Mouse (Mus musculus): Measurements from ENCODE around the gene Copg1. TPM values are rescaled to one million over a fixed set of nuclear protein-coding genes. Genes with fewer than 3 reads are reported as not detected.

Gene Copg1
- 31.1 TPM for polyA plus RNA-seq (2014; fragmentation: Illumina TruSeq; extraction: RNeasy Lipid Tissue Mini Kit (QIAGEN cat#74804); ENCODE audit: low read depth, low replicate concordance)

DNA sequence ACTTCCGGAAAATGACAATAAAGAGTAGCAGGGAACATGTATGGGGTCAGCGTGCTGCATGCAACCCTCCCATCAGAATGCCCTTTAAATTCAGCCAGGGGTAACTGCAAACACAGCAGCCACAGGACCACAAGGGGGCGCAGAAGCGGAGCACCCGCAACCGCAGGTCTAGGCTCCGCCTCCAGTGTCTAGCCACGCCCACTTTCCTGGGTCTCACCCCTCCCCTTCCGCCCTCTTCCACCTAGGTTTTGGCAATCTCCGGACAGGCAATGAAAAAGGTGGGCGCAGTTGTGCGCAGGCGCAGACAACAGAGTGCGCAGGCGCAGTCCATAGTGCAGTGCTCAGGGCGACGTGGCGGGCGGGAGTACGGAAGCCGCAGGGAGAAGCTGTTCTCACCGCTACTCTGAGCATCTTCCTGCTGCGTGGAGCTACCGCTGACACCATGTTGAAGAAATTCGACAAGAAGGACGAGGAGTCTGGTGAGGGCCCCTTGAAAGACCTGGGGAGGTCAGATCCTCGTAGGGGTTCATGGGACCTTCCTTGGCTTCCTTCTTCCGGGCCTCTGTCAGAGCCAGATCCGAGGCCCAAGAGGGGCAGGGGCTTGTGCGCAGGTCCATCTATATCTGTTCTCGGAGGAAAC lies at the start of gene Copg1:
Gene Copg1, plus strand, starts transcription at position 221 of the 640 bp plus-strand sequence.

DNA sequence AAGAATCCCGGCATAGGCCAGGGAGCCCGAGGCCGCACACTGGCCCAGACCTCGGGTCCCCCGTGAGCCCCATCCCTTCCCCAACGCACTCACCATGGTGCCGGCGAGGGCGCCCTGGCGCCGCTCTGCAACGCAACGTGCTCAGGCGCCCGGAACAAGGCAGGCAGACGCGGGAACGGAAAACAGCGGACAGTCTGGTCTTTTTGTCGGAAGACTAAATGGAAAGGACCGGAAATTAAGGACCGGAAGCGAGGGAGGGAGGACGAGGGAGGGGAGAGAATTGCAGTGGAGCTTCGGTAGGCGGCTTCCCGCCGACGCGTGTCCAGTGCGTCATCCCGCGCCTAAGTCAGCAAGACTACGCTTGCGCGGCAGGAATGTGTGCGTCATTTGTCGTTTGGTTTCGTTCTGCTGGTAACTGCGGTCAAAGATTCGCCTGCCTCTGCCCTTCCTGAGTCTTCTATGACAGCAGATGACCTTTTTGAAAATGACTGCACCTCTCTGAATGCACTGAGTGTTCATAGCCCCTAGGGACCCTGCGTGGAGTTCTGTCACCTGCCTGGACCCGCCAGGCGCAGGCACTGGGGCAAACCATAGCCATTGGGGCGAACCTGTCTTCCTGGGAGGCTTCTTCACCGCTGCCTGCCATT lies 48.9 kb upstream of the Copg1 start, which contains the start of gene Isy1:
Gene Isy1, minus strand, starts transcription at position 248 of the 647 bp plus-strand sequence.

DNA sequence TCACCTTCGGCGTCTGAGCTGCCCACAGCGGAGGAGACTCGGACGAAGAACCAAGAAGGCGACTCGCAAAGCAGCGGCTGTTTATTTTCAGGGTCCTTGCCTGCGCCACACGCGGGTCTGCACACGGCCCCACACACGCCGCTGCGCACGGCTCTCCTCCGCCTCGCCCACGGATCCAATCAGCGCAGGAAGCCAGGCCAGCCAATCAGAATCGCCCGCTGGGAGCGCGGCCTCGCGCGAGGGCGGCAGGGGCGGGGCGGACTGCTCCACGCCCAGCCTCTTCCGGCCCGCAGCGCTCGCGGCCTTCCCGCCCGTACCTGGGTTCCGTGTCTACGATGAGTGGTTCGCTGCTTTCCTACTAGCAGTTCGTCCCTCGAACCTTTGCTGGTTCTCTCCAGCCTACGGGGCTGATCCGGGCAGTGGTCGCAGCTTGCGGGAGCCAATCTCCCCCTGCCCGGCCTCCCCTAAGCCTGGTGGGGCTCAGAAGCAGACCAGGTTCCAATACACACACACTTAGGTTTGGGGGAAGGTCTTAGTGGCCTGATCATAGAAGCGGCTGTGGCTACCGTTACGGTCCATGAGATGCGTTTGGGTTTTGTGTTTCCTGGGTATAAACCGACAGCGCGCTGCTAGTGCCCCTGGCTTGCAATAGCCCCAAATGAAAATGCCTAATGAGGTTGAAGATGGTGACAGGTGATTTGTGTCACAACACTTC lies 36.6 kb upstream of the Copg1 start, which contains the start of gene Cnbp:
Gene Cnbp, minus strand, starts transcription at position 207 of the 715 bp plus-strand sequence.

DNA sequence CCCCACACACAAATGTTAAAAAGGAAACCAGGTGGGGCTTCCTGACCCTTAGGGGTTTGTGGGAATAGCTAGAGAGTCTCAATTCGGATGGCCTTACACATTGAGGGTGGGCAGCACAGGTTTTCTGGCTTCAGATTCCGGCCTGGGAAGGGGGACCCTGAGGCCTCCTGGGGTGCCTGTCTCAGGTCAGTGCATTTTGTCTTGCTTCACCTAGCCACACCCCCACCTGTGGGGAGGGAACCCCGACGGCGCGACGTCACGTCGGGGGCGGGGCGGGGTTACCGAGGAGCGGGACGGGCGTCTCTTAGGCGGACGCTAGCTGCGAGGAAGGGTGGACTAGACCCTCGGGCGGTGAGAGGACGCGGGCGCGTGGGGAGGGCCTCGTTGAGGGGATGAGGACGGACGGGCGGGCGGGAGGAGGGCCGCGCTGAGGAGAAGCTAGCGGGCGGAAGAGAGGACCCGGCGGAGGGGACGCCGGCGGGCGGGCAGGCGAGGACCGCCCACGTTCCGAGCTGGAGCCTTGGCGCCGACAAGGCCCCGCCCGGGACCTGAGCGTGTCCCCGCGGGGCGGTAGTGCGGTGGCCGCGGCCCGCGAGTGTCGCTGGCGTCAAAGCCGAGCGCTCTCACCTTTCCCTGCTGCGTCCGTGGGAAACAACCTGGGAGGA lies 26.2 kb downstream of the Copg1 start, which contains the start of gene Hmces:
Gene Hmces, plus strand, starts transcription at position 275 of the 665 bp plus-strand sequence.

Other genes with a start within 250 kb of the Copg1 start
- gene Aplf, start 215.6 kb upstream of the Copg1 start, polyA plus RNA-seq (2014; fragmentation: Illumina TruSeq; extraction: RNeasy Lipid Tissue Mini Kit (QIAGEN cat#74804); ENCODE audit: low read depth, low replicate concordance): 10.4 TPM
- not detected for gene Efcc1, start 156.9 kb upstream of the Copg1 start, polyA plus RNA-seq (2014; fragmentation: Illumina TruSeq; extraction: RNeasy Lipid Tissue Mini Kit (QIAGEN cat#74804); ENCODE audit: low read depth, low replicate concordance)
- gene Gp9, start 109.7 kb upstream of the Copg1 start, polyA plus RNA-seq (2014; fragmentation: Illumina TruSeq; extraction: RNeasy Lipid Tissue Mini Kit (QIAGEN cat#74804); ENCODE audit: low read depth, low replicate concordance): not detected
- gene Rab43, start 75.7 kb upstream of the Copg1 start, polyA plus RNA-seq (2014; fragmentation: Illumina TruSeq; extraction: RNeasy Lipid Tissue Mini Kit (QIAGEN cat#74804); ENCODE audit: low read depth, low replicate concordance): 5.8 TPM
- gene Gm45140, start 52.0 kb upstream of the Copg1 start, polyA plus RNA-seq (2014; fragmentation: Illumina TruSeq; extraction: RNeasy Lipid Tissue Mini Kit (QIAGEN cat#74804); ENCODE audit: low read depth, low replicate concordance): not detected
- 15.8 TPM for gene Isy1, start 49.0 kb upstream of the Copg1 start, polyA plus RNA-seq (2014; fragmentation: Illumina TruSeq; extraction: RNeasy Lipid Tissue Mini Kit (QIAGEN cat#74804); ENCODE audit: low read depth, low replicate concordance)
- gene Cnbp, start 36.7 kb upstream of the Copg1 start, polyA plus RNA-seq (2014; fragmentation: Illumina TruSeq; extraction: RNeasy Lipid Tissue Mini Kit (QIAGEN cat#74804); ENCODE audit: low read depth, low replicate concordance): 1,128 TPM
- gene Hmces, start 26.1 kb downstream of the Copg1 start, polyA plus RNA-seq (2014; fragmentation: Illumina TruSeq; extraction: RNeasy Lipid Tissue Mini Kit (QIAGEN cat#74804); ENCODE audit: low read depth, low replicate concordance): 5.5 TPM
- not detected for gene H1fx, start 93.8 kb downstream of the Copg1 start, polyA plus RNA-seq (2014; fragmentation: Illumina TruSeq; extraction: RNeasy Lipid Tissue Mini Kit (QIAGEN cat#74804); ENCODE audit: low read depth, low replicate concordance)
- 441 TPM for gene Rab7, start 157.5 kb downstream of the Copg1 start, polyA plus RNA-seq (2014; fragmentation: Illumina TruSeq; extraction: RNeasy Lipid Tissue Mini Kit (QIAGEN cat#74804); ENCODE audit: low read depth, low replicate concordance)
- gene Rpn1, start 196.7 kb downstream of the Copg1 start, polyA plus RNA-seq (2014; fragmentation: Illumina TruSeq; extraction: RNeasy Lipid Tissue Mini Kit (QIAGEN cat#74804); ENCODE audit: low read depth, low replicate concordance): 144 TPM